Mouse (Mus musculus) cortical plate, adult 2 months (tissue): ENCODE data around the gene Phf10.

Experiments used
- CTCF ChIP-seq: fragments of 200-500 bp; IDR thresholded peaks from 2 replicates; pipeline ENCODE4 v1.5.1; 2011; ENCODE audit warnings: mild to moderate bottlenecking, control low read depth, low read length; ENCODE audit not compliant: insufficient read depth; ENCODE audit errors: extremely low read depth
- POLR2A ChIP-seq: fragments of 200-500 bp; IDR thresholded peaks from 2 replicates; pipeline ENCODE4 v1.6.1; 2011; ENCODE audit warnings: mild to moderate bottlenecking, low read length, control low read depth; ENCODE audit not compliant: insufficient read depth; ENCODE audit errors: extremely low read depth

GRCm38 (mm10) chr17:14949161-14949827 is 11.8 kb downstream of the Phf10 start:
- no peak for TF ChIP-seq CTCF
- TF ChIP-seq POLR2A = no peak
